Mouse (Mus musculus) heart, postnatal 25 days (tissue): ENCODE measurements at regions not wholly inside any gene's neighbourhood (a gene's known extent, or its start where the extent isn't known, plus 50 kb on each side); places are given as distances from the start of the nearest gene placed in this dataset.
"Not testable (repeated sequence)": the region's sequence is repeated elsewhere in the genome, so short reads cannot be mapped to it uniquely, and the experiment has no call there.

ENCODE experiments used
- DNase-seq: peaks from one replicate; pipeline ENCODE4 v3.0.0; 2022; ENCODE audit warnings: low spot score
- intact Hi-C: fragments of 180-260 bp; cut with DNase I; formaldehyde crosslinking; loops from one replicate; pipeline ENCODE4 v1.15.1; 2025

DNA sequence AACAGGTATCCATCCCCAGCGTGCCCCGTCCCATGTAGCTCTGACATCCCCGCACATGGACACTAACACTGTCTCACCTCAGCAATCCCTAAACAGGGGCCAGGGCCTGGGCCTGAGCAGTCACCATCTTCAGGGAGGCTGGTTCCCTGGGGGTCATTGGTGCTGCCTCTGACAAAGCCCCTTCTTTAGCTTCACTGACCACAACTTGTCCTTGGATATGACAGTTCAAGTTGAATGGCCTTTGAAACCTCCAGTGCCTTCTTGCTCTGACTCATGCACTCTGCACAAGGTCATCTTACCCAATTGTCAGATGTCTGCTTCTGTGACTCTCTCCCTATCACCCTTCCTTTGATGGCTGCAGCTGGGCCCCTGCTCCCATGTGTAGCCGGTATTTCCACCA is 68.2 kb upstream of the Klf13 start:
- no peak for DNase-seq
- intact Hi-C loops: no loop called here

DNA sequence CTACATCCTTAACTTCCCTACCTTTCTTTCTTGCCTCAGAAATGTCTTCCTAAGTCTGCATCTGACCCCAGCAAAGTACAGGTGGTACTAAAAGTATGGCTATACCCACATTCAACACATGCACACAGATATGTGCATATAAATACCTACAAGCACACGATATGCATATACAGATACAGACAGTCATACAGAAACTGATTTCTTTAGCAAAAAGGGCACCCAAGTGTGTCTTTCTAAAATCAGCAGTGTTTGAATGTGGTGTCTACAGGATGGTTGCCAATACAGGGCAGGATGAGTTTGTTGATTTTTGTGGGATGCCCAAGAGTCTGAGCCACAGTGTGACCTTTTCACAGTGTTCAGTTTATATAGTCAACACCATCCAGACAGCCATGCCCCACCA is 67.0 kb upstream of the Klf13 start:
- DNase-seq: no peak
- intact Hi-C loops: no loop called here

DNA sequence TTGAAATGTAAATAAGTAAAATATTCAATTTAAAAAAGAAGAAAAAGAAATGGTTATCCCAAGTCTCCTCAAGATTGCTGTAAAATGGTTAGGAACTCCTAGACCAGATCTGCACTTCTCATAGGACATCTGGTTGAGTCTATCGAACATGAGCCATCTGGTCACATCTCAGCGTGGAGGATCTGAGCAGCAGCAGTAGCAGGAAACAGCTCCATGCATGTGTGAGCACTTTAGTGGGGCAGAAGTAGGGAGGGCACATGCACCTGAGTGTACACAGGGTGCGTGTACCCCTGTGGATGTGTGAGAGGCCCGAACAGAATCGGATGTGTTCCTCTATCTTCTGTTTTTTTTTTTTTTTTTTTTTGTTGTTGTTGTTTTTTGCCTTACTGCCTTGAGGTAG is 65.2 kb upstream of the Klf13 start:
- intact Hi-C loops: no loop called here
- no peak for DNase-seq

DNA sequence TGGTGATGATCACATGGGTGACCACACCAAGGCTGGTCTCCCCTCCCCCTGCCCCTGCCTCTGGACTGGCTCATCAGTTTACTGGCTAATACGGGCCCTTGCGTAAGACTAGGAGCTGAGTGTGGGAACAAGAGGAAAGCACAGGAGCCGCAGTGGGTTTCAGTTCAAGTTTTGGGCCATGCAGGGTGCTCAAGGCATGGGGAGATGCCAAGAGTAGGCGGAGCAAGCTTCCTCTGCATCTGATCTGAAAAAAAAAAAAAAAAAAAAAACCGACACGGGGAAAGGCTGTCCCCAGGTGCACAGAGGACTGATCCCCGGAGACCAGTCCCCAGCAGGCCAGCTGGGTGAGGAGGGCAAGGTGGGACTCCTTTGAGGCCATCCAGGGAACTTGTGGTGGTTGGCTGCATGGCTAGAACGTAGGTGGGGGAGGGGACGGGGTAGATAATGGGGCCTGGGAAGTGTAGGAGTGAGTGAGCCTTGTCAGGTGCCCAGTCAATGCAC is 62.9 kb upstream of the Klf13 start:
- DNase-seq: no peak
- intact Hi-C loops: no loop called here

DNA sequence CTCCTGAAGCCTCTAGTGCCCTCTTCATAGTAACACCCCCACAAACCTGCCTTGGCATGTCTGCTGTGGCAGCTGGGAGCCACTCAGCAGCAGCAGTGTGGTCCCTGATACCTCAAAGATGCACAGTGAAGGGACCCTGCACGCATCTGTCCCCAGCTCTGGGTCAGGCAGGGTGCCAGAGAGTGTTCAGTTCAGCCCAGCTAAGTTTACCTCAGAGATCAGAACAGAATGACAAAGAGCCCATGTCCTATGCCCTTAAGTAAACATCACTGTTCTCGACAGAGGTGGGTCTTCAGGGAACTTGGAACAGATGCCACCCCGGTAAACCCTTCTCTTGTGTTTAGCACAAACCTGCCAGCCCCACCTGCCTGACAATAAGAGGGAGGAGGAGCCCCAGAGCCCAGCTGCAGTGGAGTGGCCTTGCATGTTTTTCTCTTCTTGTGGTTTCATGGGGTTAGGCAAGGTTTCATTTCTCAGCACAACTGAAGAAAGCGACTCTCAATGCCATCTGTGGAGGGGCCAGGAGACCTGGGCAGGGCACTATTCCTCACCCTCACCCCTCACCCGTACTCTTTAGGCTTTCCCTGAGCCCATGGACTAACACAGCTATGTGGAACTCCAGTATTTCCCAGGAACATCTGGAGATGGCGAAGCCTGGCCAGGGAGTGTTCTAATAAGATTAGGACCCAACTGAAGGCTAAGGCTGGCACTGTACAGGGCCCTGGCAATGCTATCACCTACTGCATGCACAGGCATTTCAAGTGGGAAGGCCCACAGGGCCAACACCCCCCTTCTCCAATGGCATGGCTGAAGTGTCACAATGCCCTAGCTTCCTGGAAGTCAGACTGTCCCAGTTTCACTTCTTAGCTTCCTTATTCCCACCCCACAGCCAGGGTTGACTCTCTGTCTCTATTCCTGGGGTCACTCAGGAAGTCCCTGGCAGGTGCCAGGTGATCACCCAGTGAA is 60.6 kb upstream of the Klf13 start:
- intact Hi-C loops: no loop called here
- no peak for DNase-seq

DNA sequence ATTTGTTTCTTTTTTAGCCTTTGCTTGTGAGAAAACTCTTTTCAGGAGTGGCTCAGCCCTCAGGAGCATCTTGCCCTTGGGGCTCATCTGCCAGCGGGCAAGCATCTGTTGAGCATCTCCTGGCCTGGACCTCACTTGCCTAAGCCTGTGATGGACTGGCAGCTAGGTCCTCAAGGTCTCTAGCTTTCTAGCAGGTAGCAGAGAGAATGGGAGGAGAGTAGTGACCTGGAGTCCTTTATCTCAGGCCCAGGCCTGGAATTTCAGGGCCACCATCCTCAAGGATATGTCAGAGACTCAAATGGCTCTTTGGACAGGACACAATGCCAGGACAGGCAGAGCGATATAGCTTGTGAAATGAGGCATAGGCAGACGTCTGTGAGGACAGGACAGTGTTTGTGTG is 59.3 kb upstream of the Klf13 start:
- intact Hi-C loops: no loop called here
- DNase-seq: no peak

DNA sequence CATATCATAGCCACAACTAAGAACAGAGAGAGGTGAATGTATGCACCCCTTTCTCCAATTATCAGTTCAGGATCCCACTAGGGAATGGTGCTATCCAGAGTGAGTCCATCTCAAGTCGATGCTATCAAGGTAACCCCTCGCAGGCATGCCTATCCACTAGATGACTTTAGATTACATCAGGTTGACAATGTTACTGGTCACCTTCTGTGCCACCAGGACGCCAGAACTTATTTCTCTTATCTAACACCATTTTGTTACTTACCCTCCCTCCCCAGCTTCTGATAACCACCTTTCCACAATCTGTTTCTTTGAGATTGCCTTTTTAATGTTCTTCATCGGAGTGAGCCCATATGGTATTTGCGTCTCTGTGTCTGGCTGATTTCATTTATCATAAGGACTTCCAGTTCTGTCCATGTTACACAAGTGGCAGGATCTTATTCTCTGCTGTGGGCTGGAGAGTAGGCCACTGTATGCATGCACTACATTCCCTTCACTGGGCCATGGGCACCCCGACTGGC is 57.9 kb upstream of the Klf13 start:
- intact Hi-C loops: no loop called here
- DNase-seq: no peak

DNA sequence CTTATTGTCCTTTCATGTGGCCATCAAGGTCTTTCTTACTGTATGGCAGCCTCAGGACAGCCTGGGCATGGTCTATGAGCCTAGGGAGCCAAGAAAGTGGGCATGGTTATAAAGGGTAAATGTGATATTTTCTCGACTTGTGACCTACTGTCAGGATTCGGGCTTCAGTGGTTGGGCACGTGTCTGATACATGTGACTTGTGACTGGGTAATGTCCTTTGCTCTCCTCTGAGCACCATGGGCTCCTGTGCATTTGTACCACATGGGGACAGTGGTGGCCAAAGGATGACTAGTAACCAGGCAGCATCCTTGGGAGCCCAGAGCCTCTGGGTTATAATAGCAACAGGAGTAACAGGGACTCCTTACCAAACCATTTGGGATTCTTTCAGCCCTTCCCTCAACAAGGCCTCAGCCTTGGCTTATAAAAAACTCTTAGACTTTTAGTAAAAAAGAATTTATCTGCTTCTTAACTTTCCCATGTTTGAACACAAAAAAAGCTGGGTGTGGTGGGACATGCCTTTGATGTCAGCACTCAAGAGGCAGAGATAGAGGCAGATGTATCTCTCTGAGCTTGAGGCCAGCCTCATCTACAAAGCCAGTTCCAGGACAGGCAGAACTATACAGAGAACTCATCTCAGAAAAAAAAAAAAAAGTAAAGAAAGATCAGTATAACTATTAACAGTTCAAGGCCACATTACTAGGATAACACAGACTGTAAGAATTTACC is 56.7 kb upstream of the Klf13 start:
- no peak for DNase-seq
- intact Hi-C loops: no loop called here

DNA sequence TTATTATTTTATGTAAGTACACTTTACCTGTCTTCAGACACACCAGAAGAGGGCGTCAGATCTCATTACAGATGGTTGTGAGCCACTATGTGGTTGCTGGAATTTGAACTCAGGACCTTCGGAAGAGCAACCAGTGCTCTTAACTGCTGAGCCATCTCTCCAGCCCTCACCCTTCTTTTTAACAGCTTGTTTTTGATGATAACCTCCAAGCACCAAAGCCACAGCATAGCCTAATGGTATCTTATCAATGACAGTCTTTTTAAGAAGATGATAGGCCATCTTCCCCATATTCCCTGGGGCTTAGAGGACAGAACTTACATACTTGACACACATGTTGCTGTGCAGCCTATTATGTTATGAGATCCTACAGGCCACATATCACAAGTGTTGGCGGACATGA is 56.1 kb upstream of the Klf13 start:
- DNase-seq, intact Hi-C loops: not testable (repeated sequence)

DNA sequence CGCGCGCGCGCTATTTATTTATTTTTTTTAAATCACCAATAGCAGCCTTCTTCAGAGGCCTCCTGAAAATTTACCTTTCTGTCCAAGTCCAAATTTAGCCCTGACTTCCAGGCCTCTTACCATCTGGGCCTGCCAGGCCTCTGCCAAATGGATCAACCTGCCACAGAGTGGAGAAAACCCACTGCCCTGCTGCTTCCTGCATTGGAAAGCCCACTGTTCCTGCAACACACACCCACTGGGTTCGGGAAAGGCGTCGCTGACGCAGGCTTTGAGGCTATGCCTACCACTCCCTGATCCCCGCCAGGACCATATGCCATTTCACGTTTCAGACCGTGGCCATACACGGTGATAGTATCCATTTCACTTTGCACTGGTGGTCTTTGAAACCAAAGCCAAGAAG is 53.4 kb upstream of the Klf13 start:
- intact Hi-C loops: no loop called here

DNA sequence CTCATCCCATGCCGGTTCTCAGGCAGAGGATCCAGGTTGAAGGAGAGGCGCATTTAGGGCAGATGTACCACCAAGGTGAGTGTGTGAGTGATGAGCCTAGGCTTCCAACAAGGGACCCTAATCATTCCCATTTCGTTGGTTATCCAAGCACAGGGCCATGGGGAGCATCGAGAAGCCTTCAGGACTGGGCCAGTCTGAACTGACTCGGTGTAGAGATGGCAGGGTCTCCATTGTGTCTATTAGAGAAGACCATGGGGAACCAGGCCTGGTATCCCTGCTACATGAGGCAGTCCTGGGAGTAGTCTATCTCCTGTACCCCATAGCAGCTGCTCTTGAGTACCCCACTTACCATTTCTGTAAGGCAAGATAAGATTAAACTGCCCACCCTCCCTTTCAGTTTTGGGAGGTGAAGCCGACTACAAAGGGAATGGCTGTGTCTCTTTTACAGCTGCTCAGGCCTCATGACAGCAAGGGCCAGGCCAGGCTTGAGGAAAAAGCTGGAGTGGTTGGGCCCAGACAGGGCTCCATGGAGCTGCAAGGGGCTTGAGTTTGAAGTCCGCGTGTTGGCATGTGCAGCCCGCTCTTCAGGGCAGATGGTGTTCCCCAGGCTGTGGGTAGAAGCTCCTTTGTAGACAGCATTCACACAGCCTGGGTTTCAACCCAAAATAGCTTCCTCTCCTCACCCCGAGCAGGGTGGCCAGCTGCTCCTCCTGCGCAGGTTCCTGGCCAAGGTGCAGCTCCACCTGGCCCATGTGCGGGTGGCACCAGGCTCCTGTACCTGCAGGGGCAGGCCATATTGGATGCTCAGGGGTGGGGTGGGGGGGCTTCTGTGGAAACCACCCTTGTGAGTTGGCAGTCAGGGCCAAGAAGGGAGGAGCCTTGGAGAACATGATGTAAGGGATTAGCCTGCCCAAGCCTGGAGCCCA is 52.6 kb upstream of the Klf13 start:
- no peak for DNase-seq
- intact Hi-C loops: no loop called here

More for the DNA sequence above, 53.4 kb upstream of the Klf13 start:
- DNase-seq: no peak

DNA sequence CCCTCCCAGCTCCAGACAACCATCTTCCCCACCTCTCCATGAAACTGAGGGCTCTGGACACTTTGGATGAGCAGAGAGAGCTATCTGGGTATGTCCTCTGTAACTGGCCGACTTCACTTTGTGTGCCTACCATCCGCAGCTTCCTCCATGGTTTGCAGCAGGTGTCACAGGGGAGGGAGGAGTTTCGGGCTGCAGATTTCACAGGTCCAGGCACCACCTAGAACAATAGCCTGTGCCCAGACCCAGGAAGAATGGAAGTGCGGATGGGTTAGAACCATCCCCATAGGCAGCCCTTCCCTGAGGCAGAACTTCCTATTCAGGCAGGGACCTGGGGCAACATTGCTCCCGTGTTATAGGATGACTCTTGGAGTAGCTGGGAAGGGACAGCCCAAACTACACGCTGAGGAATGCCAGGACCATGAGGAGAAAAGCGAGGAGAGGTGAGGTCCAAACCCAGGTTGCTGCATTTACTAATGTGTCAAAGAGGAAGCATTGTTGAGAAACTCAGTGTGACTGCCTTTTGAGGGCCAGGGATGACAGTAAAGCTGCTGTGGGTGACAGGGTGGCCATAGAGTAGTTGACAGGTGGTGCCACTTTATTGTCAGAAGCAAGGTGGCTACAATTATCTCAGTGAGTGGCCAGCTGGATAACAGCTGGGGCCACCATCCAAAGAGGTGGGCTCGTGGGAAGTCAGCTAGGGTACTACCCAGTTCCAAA is 51.8 kb upstream of the Klf13 start:
- intact Hi-C loops: no loop called here

DNA sequence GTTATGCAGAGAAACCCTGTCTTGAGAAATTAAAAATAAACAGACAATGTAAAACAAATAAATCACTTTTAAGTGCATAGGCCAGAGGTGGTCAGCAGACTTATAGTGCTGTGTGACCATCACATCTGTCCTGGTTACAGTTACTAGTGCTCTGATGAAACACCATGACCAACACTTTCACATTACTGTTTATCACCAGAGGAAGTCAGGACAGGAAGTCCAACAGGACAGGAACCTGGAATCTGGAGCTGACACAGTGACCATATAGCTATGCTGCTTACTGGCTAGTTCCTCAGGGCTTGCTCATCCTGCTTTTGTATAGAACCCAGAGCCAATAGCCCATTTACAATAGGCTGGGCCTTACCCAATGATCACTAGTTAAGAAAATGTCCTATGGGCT is 51.0 kb upstream of the Klf13 start:
- no peak for DNase-seq
- intact Hi-C loops: no loop called here

More for the DNA sequence above, 51.8 kb upstream of the Klf13 start:
- DNase-seq: no peak
